Mouse (Mus musculus): ENCODE data around the gene Cep72. TPM values are rescaled to one million over a fixed set of nuclear protein-coding genes. Genes with fewer than 3 reads are reported as not detected.
A peak's percentile ranks its signal among the peaks of the same experiment; 100 is the strongest.

Gene Cep72
- polyA plus RNA-seq (2014; fragmentation: Nextera tagmentation; extraction: Ambion mirVana): 12.6 and 20.9 TPM in 2 replicates

- Histone ChIP-seq H3K4me1 (ENCODE audit: control insufficient read depth, insufficient read depth, low read length) (no peaks in the 10 kb centered on the region), H3K36me3 (ENCODE audit: control insufficient read depth, insufficient read depth, low read length) (peaks cover 12% of the 10 kb centered on the region; the same call in 1 of the 2 replicates), H3K9me3 (ENCODE audit: control insufficient read depth, low read length) (no peaks in the 10 kb centered on the region), H3K27ac (ENCODE audit: low read depth, low read length) (peak within 1 kb of the TSS; percentile 87), H3K27me3 (ENCODE audit: control insufficient read depth, insufficient read depth, low read length) (no peaks in the 10 kb centered on the region), H3K9ac (ENCODE audit: low read depth, low read length) (peak within 1 kb of the TSS; percentile 82), H3K4me3 (ENCODE audit: low read length) (peak within 1 kb of the TSS; percentile 86), H3K4me2 (replicated peaks; ENCODE audit: low read depth, low read length) (peak within 1 kb of the TSS; percentile 47)
- ATAC-seq (ENCODE audit: low FRiP score, low TSS enrichment): peak; percentile 99
- 4% methylated on average over 48 of the region's 48 CpGs for WGBS
Observed at GRCm38 (mm10) chr13:74061613-74062377, at the start of gene Cep72. Gene Cep72, minus strand, starts transcription at chr13:74062299.

DNA sequence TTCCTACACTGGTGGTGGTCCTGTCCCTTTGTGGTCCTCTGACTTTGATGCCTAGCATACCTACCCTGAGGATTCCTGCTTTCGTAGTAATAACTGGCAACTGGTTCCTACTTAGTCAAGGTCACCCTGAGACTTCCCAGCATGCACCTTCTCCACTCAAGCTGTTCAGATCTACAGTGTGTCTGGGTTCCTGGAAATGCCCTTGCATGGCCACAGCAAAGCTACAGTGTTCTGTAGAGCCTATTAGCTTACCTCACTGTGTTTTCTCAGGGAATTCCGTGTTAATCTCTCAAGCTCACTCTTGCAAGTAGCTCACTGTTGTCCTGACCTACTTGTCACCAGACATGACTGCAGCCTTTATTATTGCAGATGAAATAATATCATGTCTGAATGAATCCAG is 45.3 kb upstream of the Cep72 start:
- Histone ChIP-seq H3K4me1 (ENCODE audit: control insufficient read depth, insufficient read depth, low read length) (no peaks in the 10 kb centered on the region), H3K9me3 (ENCODE audit: control insufficient read depth, low read length) (no peaks in the 10 kb centered on the region), H3K4me3 (ENCODE audit: low read length) (no peak overlapping the region), H3K36me3 (ENCODE audit: control insufficient read depth, insufficient read depth, low read length) (no peaks in the 10 kb centered on the region), H3K27me3 (ENCODE audit: control insufficient read depth, insufficient read depth, low read length) (no peaks in the 10 kb centered on the region), H3K27ac (ENCODE audit: low read depth, low read length) (no peak overlapping the region), H3K4me2 (replicated peaks; ENCODE audit: low read depth, low read length) (no peak overlapping the region), H3K9ac (ENCODE audit: low read depth, low read length) (no peak overlapping the region)
- ATAC-seq (ENCODE audit: low FRiP score, low TSS enrichment): no peak
- WGBS: 88% methylated on average over 2 of the region's 2 CpGs

DNA sequence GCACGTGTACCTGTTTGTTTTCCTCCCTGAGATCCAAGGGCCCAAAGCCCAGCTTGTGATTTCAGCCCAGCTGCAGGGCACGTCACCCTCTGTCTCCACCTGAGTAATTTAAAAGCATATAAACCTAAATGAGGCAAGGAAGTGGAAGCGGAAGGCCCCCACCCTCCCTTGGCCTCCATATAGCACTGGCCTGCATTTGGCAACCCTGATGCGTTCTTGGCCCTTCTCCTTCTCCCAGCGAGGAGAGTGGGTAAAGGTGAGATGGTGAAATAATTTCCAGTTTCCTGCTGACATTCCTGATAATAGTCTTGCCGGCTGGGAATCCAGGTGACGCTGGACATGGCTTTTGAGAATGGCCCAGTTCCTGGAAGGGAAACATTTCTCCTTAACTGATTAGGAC is 42.3 kb upstream of the Cep72 start:
- Histone ChIP-seq H3K27me3 (ENCODE audit: control insufficient read depth, insufficient read depth, low read length) (no peaks in the 10 kb centered on the region), H3K27ac (ENCODE audit: low read depth, low read length) (no peak overlapping the region), H3K4me2 (replicated peaks; ENCODE audit: low read depth, low read length) (no peak overlapping the region), H3K36me3 (ENCODE audit: control insufficient read depth, insufficient read depth, low read length) (no peaks in the 10 kb centered on the region), H3K9ac (ENCODE audit: low read depth, low read length) (no peak overlapping the region), H3K4me1 (ENCODE audit: control insufficient read depth, insufficient read depth, low read length) (no peaks in the 10 kb centered on the region), H3K9me3 (ENCODE audit: control insufficient read depth, low read length) (no peaks in the 10 kb centered on the region), H3K4me3 (ENCODE audit: low read length) (no peak overlapping the region)
- 70% methylated on average over 7 of the region's 7 CpGs for WGBS
- no peak for ATAC-seq (ENCODE audit: low FRiP score, low TSS enrichment)

DNA sequence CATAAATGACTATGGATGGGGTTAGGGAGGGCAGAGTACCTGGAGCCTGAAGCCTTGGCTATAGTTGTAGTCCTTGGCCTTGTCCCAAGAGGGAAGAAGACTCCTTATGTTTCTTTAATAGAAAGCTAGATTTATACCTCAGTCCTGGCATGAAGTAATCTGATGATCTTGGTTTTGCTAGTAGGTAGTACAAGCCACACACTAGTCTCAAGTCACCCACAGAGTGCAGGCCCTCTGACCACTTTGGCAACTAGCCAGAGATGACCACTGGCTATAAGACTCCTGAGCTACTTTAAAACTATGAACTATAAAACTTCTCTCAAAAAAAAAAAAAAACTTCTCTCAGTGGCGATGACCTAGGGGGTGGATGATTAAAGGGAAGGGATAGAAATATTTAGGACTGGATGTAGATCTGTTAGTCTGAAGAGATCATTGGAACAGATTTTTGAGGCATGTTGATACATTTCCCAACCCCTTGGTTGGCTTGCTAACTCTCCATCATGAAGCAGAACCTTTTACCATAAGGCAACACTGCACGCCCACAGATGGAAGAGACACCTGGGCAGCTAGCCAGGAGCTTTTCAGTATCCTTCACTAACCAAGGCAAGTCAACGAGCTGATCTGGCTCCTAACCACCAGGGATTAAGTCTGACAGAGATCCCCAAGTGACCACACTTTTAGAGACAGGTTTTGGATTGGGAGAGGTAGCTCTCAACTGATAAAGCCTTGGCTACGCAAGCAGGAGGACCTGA is 40.9 kb upstream of the Cep72 start:
- no peak for ATAC-seq (ENCODE audit: low FRiP score, low TSS enrichment)
- Histone ChIP-seq H3K4me2 (replicated peaks; ENCODE audit: low read depth, low read length) (no peak overlapping the region), H3K27ac (ENCODE audit: low read depth, low read length) (no peak overlapping the region), H3K4me1 (ENCODE audit: control insufficient read depth, insufficient read depth, low read length) (no peaks in the 10 kb centered on the region), H3K9ac (ENCODE audit: low read depth, low read length) (no peak overlapping the region), H3K4me3 (ENCODE audit: low read length) (no peak overlapping the region), H3K27me3 (ENCODE audit: control insufficient read depth, insufficient read depth, low read length) (no peaks in the 10 kb centered on the region), H3K36me3 (ENCODE audit: control insufficient read depth, insufficient read depth, low read length) (no peaks in the 10 kb centered on the region), H3K9me3 (ENCODE audit: control insufficient read depth, low read length) (no peaks in the 10 kb centered on the region)
- 89% methylated on average over 4 of the region's 4 CpGs for WGBS

- H3K4me1 ChIP-seq (ENCODE audit: control insufficient read depth, insufficient read depth, low read length): no peaks in the 10 kb centered on the region
- H3K36me3 ChIP-seq (ENCODE audit: control insufficient read depth, insufficient read depth, low read length): no peaks in the 10 kb centered on the region
- 73% methylated on average over 8 of the region's 8 CpGs for WGBS
- no peak overlapping the region for H3K9ac ChIP-seq (ENCODE audit: low read depth, low read length)
- no peak overlapping the region for H3K27ac ChIP-seq (ENCODE audit: low read depth, low read length)
- H3K27me3 ChIP-seq (ENCODE audit: control insufficient read depth, insufficient read depth, low read length): no peaks in the 10 kb centered on the region
- no peak overlapping the region for H3K4me2 ChIP-seq (replicated peaks; ENCODE audit: low read depth, low read length)
- no peak overlapping the region for H3K4me3 ChIP-seq (ENCODE audit: low read length)
- ATAC-seq (ENCODE audit: low FRiP score, low TSS enrichment): no peak
- H3K9me3 ChIP-seq (ENCODE audit: control insufficient read depth, low read length): no peaks in the 10 kb centered on the region
Observed at GRCm38 (mm10) chr13:74102108-74102830, 40.2 kb upstream of the Cep72 start.

GRCm38 (mm10) chr13:74098913-74099312 is 36.8 kb upstream of the Cep72 start:
- Histone ChIP-seq H3K4me1 (ENCODE audit: control insufficient read depth, insufficient read depth, low read length) (no peaks in the 10 kb centered on the region), H3K9me3 (ENCODE audit: control insufficient read depth, low read length) (no peaks in the 10 kb centered on the region), H3K4me2 (replicated peaks; ENCODE audit: low read depth, low read length) (no peak overlapping the region), H3K9ac (ENCODE audit: low read depth, low read length) (no peak overlapping the region), H3K4me3 (ENCODE audit: low read length) (no peak overlapping the region), H3K36me3 (ENCODE audit: control insufficient read depth, insufficient read depth, low read length) (no peaks in the 10 kb centered on the region), H3K27ac (ENCODE audit: low read depth, low read length) (no peak overlapping the region), H3K27me3 (ENCODE audit: control insufficient read depth, insufficient read depth, low read length) (no peaks in the 10 kb centered on the region)
- ATAC-seq (ENCODE audit: low FRiP score, low TSS enrichment): no peak
- WGBS: 80% methylated on average over 6 of the region's 6 CpGs

GRCm38 (mm10) chr13:74096715-74097363 is 34.7 kb upstream of the Cep72 start:
- peak; percentile 83 for ATAC-seq (ENCODE audit: low FRiP score, low TSS enrichment)
- no peak overlapping the region for H3K9ac ChIP-seq (ENCODE audit: low read depth, low read length)

DNA sequence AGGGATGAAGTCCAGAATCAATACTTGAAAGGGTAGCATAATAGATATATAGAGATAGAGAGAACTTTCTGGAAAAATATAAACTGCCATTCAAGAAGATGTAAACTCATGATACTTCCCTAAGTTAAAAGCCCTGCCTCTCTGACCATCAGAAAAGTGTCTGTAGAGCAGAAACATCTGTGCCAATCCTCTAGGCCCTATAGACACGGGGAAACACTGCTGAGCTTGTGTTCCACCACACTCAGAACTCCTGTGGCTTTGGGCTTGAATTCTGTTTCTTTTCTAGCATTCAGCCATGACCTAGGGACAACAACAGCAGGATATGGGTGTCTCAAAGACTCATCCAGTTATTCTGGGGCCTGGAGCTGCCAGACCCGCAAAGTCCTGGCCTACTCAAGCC is 33.8 kb upstream of the Cep72 start:
- no peaks in the 10 kb centered on the region for H3K36me3 ChIP-seq (ENCODE audit: control insufficient read depth, insufficient read depth, low read length)
- H3K4me2 ChIP-seq (replicated peaks; ENCODE audit: low read depth, low read length): no peak overlapping the region
- H3K27me3 ChIP-seq (ENCODE audit: control insufficient read depth, insufficient read depth, low read length): no peaks in the 10 kb centered on the region
- 65% methylated on average over 2 of the region's 2 CpGs for WGBS
- H3K9ac ChIP-seq (ENCODE audit: low read depth, low read length): no peak overlapping the region
- H3K9me3 ChIP-seq (ENCODE audit: control insufficient read depth, low read length): no peaks in the 10 kb centered on the region
- no peak overlapping the region for H3K27ac ChIP-seq (ENCODE audit: low read depth, low read length)
- no peaks in the 10 kb centered on the region for H3K4me1 ChIP-seq (ENCODE audit: control insufficient read depth, insufficient read depth, low read length)
- no peak overlapping the region for H3K4me3 ChIP-seq (ENCODE audit: low read length)
- no peak for ATAC-seq (ENCODE audit: low FRiP score, low TSS enrichment)

More at GRCm38 (mm10) chr13:74096715-74097363, 34.7 kb upstream of the Cep72 start:
- H3K4me2 ChIP-seq (replicated peaks; ENCODE audit: low read depth, low read length): no peak overlapping the region
- no peaks in the 10 kb centered on the region for H3K4me1 ChIP-seq (ENCODE audit: control insufficient read depth, insufficient read depth, low read length)
- no peak overlapping the region for H3K27ac ChIP-seq (ENCODE audit: low read depth, low read length)
- 32% methylated on average over 2 of the region's 2 CpGs for WGBS
- H3K27me3 ChIP-seq (ENCODE audit: control insufficient read depth, insufficient read depth, low read length): no peaks in the 10 kb centered on the region
- no peak overlapping the region for H3K4me3 ChIP-seq (ENCODE audit: low read length)
- no peaks in the 10 kb centered on the region for H3K36me3 ChIP-seq (ENCODE audit: control insufficient read depth, insufficient read depth, low read length)
- no peaks in the 10 kb centered on the region for H3K9me3 ChIP-seq (ENCODE audit: control insufficient read depth, low read length)

Measured in kidney, embryonic 14.5 days (tissue).